Mouse (Mus musculus) cortical plate, adult 2 months (tissue): Measurements from ENCODE around the gene Zfp583.

Source experiments
- CTCF ChIP-seq: fragments of 200-500 bp; IDR thresholded peaks from 2 replicates; pipeline ENCODE4 v1.5.1; 2011; ENCODE audit warnings: mild to moderate bottlenecking, control low read depth, low read length; ENCODE audit not compliant: insufficient read depth; ENCODE audit errors: extremely low read depth
- POLR2A ChIP-seq: fragments of 200-500 bp; IDR thresholded peaks from 2 replicates; pipeline ENCODE4 v1.6.1; 2011; ENCODE audit warnings: mild to moderate bottlenecking, low read length, control low read depth; ENCODE audit not compliant: insufficient read depth; ENCODE audit errors: extremely low read depth

GRCm38 (mm10) chr7:6363047-6363488, 32.0 kb upstream of the Zfp583 start, which contains the start of gene Zfp78:
- no peak for TF ChIP-seq CTCF
- TF ChIP-seq POLR2A, result peak; percentile 73; the same call in 1 of the 2 replicates
